Mouse (Mus musculus) bone marrow macrophage, adult 2 months (primary cell): ENCODE data around the gene Pbld2.

Experiments used
- CTCF ChIP-seq: IDR thresholded peaks from 2 replicates; pipeline ENCODE4 v1.5.1; 2012; ENCODE audit warnings: low read depth, mild to moderate bottlenecking, low read length, moderate library complexity
- POLR2A ChIP-seq: IDR thresholded peaks from 2 replicates; pipeline ENCODE4 v1.6.1; 2012; ENCODE audit warnings: mild to moderate bottlenecking, low read depth, low read length, borderline replicate concordance

DNA sequence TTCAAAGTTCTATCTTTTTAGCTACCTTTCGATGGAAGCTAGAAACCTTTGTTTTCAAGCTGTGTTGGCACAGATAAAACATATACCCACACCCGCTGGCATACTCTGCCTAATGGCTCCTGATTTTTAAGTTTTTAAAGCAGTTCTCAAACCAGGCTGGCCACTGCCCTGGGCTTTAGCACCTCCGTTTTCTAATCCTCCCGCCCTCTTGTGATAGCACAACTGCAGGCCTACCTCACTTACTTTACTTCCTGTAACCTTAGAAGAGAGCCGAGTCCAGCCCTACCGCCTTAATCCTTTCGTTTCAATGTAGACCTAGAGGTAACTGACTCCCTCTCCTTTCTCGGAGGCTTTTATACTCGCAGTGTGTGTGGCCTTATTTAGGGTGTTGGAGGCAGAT, 20.9 kb upstream of the Pbld2 start:
- TF ChIP-seq CTCF (no peak), POLR2A (no peak)
